ENCODE assay signal across 17 mouse cellular contexts in genomic region chr19:6534118-6534415, GRCm38 (mm10). TPM values are rescaled to one million over a fixed set of nuclear protein-coding genes. Genes with fewer than 3 reads are reported as not detected.
DNase-seq lines count a peak whose midpoint lies in the region; ATAC-seq and TF ChIP-seq lines count a peak whose summit lies in the region.
"Had no signal": no experiment of that assay in that cellular context is flagged by ENCODE, and none has a peak within 500 bp of the region (broad histone marks: within the 10 kb centered on the region; RNA-seq: fewer than 3 reads in every experiment).

No protein-coding gene starts in this region.

- intact Hi-C loops in heart, adult 2 months (cut with DNase I) = no loop called here

- no peak overlapping the region for H3K4me3 ChIP-seq in forebrain, embryonic 12.5 days (replicated peaks)
- H3K4me3 ChIP-seq in forebrain, embryonic 11.5 days (ENCODE audit: low read depth, low read length) = no peak overlapping the region
- H3K4me3 ChIP-seq in neural tube, embryonic 11.5 days (ENCODE audit: low read depth, low read length) = no peak overlapping the region
- no peak overlapping the region for H3K4me3 ChIP-seq in hindbrain, postnatal 0 days (ENCODE audit: low read length)
- H3K4me3 ChIP-seq in stomach, embryonic 16.5 days (replicated peaks; ENCODE audit: low read length) = no peak overlapping the region
- no peak overlapping the region for H3K4me3 ChIP-seq in heart, adult 2 months
- H3K4me3 ChIP-seq: heart, embryonic 13.5 days; limb, embryonic 13.5 days had no signal

- TF ChIP-seq EP300 in heart, adult 2 months (IDR thresholded peaks at IDR 0.05; ENCODE audit: insufficient read depth, low read depth, low read length) = no peak

- no peak overlapping the region for H3K4me2 ChIP-seq in forebrain, embryonic 12.5 days
- no peak overlapping the region for H3K4me2 ChIP-seq in forebrain, embryonic 11.5 days (ENCODE audit: low read depth, low read length, severe bottlenecking)
- no peak overlapping the region for H3K4me2 ChIP-seq in neural tube, embryonic 11.5 days (ENCODE audit: low read depth)
- H3K4me2 ChIP-seq in hindbrain, postnatal 0 days (ENCODE audit: low read depth, low read length) = no peak overlapping the region
- H3K4me2 ChIP-seq in stomach, embryonic 16.5 days (ENCODE audit: low read depth, low read length) = no peak overlapping the region
- H3K4me2 ChIP-seq: heart, embryonic 13.5 days; limb, embryonic 13.5 days had no signal

- H3K27me3 ChIP-seq in forebrain, embryonic 12.5 days = peaks cover 10% of the 10 kb centered on the region
- peaks cover 2% of the 10 kb centered on the region; the same call in 1 of the 2 replicates for H3K27me3 ChIP-seq in forebrain, embryonic 11.5 days (ENCODE audit: control insufficient read depth, insufficient read depth, low read length)
- peaks cover 5% of the 10 kb centered on the region; the same call in 1 of the 2 replicates for H3K27me3 ChIP-seq in neural tube, embryonic 11.5 days (ENCODE audit: control insufficient read depth, insufficient read depth, low read length)
- H3K27me3 ChIP-seq in hindbrain, postnatal 0 days (ENCODE audit: insufficient read depth, low read length) = no peaks in the 10 kb centered on the region
- peaks cover 22% of the 10 kb centered on the region for H3K27me3 ChIP-seq in stomach, embryonic 16.5 days (ENCODE audit: control insufficient read depth, insufficient read depth, low read length)
- peaks cover 3% of the 10 kb centered on the region for H3K27me3 ChIP-seq in heart, adult 2 months (ENCODE audit: control insufficient read depth, insufficient read depth, low read length)

- no peak for TF ChIP-seq POLR2A in heart, adult 2 months (IDR thresholded peaks at IDR 0.05; ENCODE audit: insufficient read depth, low read depth, low read length)

- WGBS in forebrain, embryonic 12.5 days = 40% methylated on average over 5 of the region's 5 CpGs
- 36% methylated on average over 5 of the region's 5 CpGs for WGBS in forebrain, embryonic 11.5 days
- WGBS in neural tube, embryonic 11.5 days = 48% methylated on average over 5 of the region's 5 CpGs
- WGBS in hindbrain, postnatal 0 days = 42% methylated on average over 5 of the region's 5 CpGs
- 55% methylated on average over 5 of the region's 5 CpGs for WGBS in stomach, embryonic 16.5 days
- WGBS in heart, adult 2 months = 76% methylated on average over 5 of the region's 5 CpGs

- no peak overlapping the region for H3K9ac ChIP-seq in forebrain, embryonic 12.5 days
- H3K9ac ChIP-seq in forebrain, embryonic 11.5 days (ENCODE audit: low read length) = no peak overlapping the region; the same call in 1 of the 2 replicates
- no peak overlapping the region for H3K9ac ChIP-seq in neural tube, embryonic 11.5 days (ENCODE audit: low read length)
- H3K9ac ChIP-seq in hindbrain, postnatal 0 days (replicated peaks; ENCODE audit: low read length) = no peak overlapping the region
- H3K9ac ChIP-seq in stomach, embryonic 16.5 days (ENCODE audit: low read length) = no peak overlapping the region; the same call in 1 of the 2 replicates
- H3K9ac ChIP-seq in heart, adult 2 months (ENCODE audit: low read depth, low read length) = no peak overlapping the region
- H3K9ac ChIP-seq: heart, embryonic 13.5 days; limb, embryonic 13.5 days had no signal

- no peak for ATAC-seq in forebrain, embryonic 12.5 days (ENCODE audit: low FRiP score)
- ATAC-seq in forebrain, embryonic 11.5 days (replicated peaks; ENCODE audit: low FRiP score) = no peak
- ATAC-seq in neural tube, embryonic 11.5 days (ENCODE audit: insufficient read depth, low FRiP score, low TSS enrichment) = no peak
- ATAC-seq in hindbrain, postnatal 0 days = no peak
- ATAC-seq in stomach, embryonic 16.5 days (ENCODE audit: insufficient read depth, low FRiP score) = no peak
- ATAC-seq: Patski had no signal

- TF ChIP-seq CTCF in hindbrain, postnatal 0 days (IDR thresholded peaks at IDR 0.05; ENCODE audit: low read depth) = no peak
- no peak for TF ChIP-seq CTCF in heart, adult 2 months (IDR thresholded peaks at IDR 0.05)

- peaks cover 51% of the 10 kb centered on the region for H3K4me1 ChIP-seq in forebrain, embryonic 12.5 days
- peaks cover 31% of the 10 kb centered on the region; the same call in 1 of the 2 replicates for H3K4me1 ChIP-seq in forebrain, embryonic 11.5 days (replicated peaks; ENCODE audit: control insufficient read depth, insufficient read depth, low read length)
- H3K4me1 ChIP-seq in neural tube, embryonic 11.5 days (ENCODE audit: control insufficient read depth, insufficient read depth, low read length) = peaks cover 35% of the 10 kb centered on the region
- peaks cover 36% of the 10 kb centered on the region for H3K4me1 ChIP-seq in hindbrain, postnatal 0 days (ENCODE audit: insufficient read depth, low read length)
- peaks cover 27% of the 10 kb centered on the region for H3K4me1 ChIP-seq in stomach, embryonic 16.5 days (ENCODE audit: control insufficient read depth, insufficient read depth, low read length)
- H3K4me1 ChIP-seq in heart, adult 2 months (ENCODE audit: control insufficient read depth, insufficient read depth, low read length) = 0 out of 2 replicates have a peak, but pooled peaks cover 1% of the 10 kb centered on the region

- H3K36me3 ChIP-seq in forebrain, embryonic 12.5 days (replicated peaks) = no peaks in the 10 kb centered on the region
- H3K36me3 ChIP-seq in forebrain, embryonic 11.5 days (ENCODE audit: control insufficient read depth, insufficient read depth, low read length) = no peaks in the 10 kb centered on the region
- no peaks in the 10 kb centered on the region for H3K36me3 ChIP-seq in neural tube, embryonic 11.5 days (ENCODE audit: control insufficient read depth, insufficient read depth, low read length)
- H3K36me3 ChIP-seq in hindbrain, postnatal 0 days (ENCODE audit: insufficient read depth, low read length) = no peaks in the 10 kb centered on the region
- H3K36me3 ChIP-seq in stomach, embryonic 16.5 days (ENCODE audit: control insufficient read depth, insufficient read depth, low read length) = no peaks in the 10 kb centered on the region
- H3K36me3 ChIP-seq in heart, adult 2 months (ENCODE audit: control insufficient read depth, insufficient read depth, low read length) = no peaks in the 10 kb centered on the region
- H3K36me3 ChIP-seq: heart, embryonic 13.5 days; limb, embryonic 13.5 days had no signal

- H3K9me3 ChIP-seq in forebrain, embryonic 12.5 days = no peaks in the 10 kb centered on the region
- H3K9me3 ChIP-seq in forebrain, embryonic 11.5 days (ENCODE audit: control insufficient read depth, low read length) = no peaks in the 10 kb centered on the region
- H3K9me3 ChIP-seq in neural tube, embryonic 11.5 days (ENCODE audit: control insufficient read depth, low read length) = no peaks in the 10 kb centered on the region
- H3K9me3 ChIP-seq in hindbrain, postnatal 0 days (ENCODE audit: low read length) = no peaks in the 10 kb centered on the region
- H3K9me3 ChIP-seq in stomach, embryonic 16.5 days (replicated peaks; ENCODE audit: control insufficient read depth, low read length) = no peaks in the 10 kb centered on the region
- H3K9me3 ChIP-seq: heart, embryonic 13.5 days; limb, embryonic 13.5 days had no signal

- no peak for DNase-seq in forebrain, embryonic 11.5 days (ENCODE audit: low spot score)
- peak; percentile 34 for DNase-seq in neural tube, embryonic 11.5 days (ENCODE audit: low spot score)
- DNase-seq in neural tube, embryonic 10.5 days (ENCODE audit: extremely low spot score, low spot score) = no peak
- DNase-seq in hindbrain, postnatal 0 days (ENCODE audit: low spot score) = no peak
- DNase-seq in urinary bladder, postnatal 36 days (ENCODE audit: low spot score in 2 of 2) = no peak
- DNase-seq in heart, adult 2 months = no peak
- DNase-seq: heart, postnatal 4 days; spleen, adult 18-20 months; thymus, postnatal 36 days had no signal

- H3K27ac ChIP-seq in forebrain, embryonic 12.5 days = 0 out of 2 replicates have a peak overlapping the region, but pooled peaks have one; percentile 25
- H3K27ac ChIP-seq in forebrain, embryonic 11.5 days (ENCODE audit: low read depth, low read length) = no peak overlapping the region
- H3K27ac ChIP-seq in neural tube, embryonic 11.5 days (ENCODE audit: low read depth, low read length) = 0 out of 2 replicates have a peak overlapping the region, but pooled peaks have one; percentile 6
- H3K27ac ChIP-seq in hindbrain, postnatal 0 days = peak overlapping the region; percentile 78; the same call in 1 of the 2 replicates
- H3K27ac ChIP-seq in stomach, embryonic 16.5 days (ENCODE audit: low read length) = peak overlapping the region; percentile 19
- no peak overlapping the region for H3K27ac ChIP-seq in heart, adult 2 months
- H3K27ac ChIP-seq: heart, embryonic 13.5 days; limb, embryonic 13.5 days had no signal

- no peaks in the 10 kb centered on the region for H3K79me2 ChIP-seq in heart, adult 2 months (replicated peaks; ENCODE audit: control insufficient read depth, insufficient read depth, low read length)

RNA-seq across cellular contexts. Expression of gene Slc22a12, which starts 8.8 kb away (rescaled TPM):
- polyA plus RNA-seq in forebrain, embryonic 12.5 days (2016; fragmentation: Nextera tagmentation; extraction: Ambion mirVana) = not detected in 2 replicates
- not detected in 2 replicates for polyA plus RNA-seq in forebrain, embryonic 11.5 days (2014; fragmentation: Nextera tagmentation; extraction: Ambion mirVana)
- polyA plus RNA-seq in neural tube, embryonic 11.5 days (2014; fragmentation: Nextera tagmentation; extraction: Ambion mirVana) = not detected in 2 replicates
- total RNA-seq in hindbrain, postnatal 0 days (2014; rRNA removed) = 0.21 and 1.2 TPM in 2 replicates
- polyA plus RNA-seq in hindbrain, postnatal 0 days (2015; fragmentation: Nextera tagmentation; extraction: Ambion mirVana) = 0.28 and 0.35 TPM in 2 replicates
- polyA plus RNA-seq in stomach, embryonic 16.5 days (2015; fragmentation: Nextera tagmentation; extraction: Ambion mirVana) = not detected in 2 replicates
- not detected for total RNA-seq in heart, adult 2 months (2021)
- not detected in 2 replicates for polyA plus RNA-seq in heart, adult 2 months (2012; rRNA removed)
- total RNA-seq: gastrocnemius, postnatal 4 days; heart, postnatal 4 days; neutrophil, adult 5-6 weeks had no signal
- polyA plus RNA-seq: heart, embryonic 13.5 days; limb, embryonic 13.5 days; liver, embryonic 16.5 days; Patski had no signal

Comparison
In these comparisons a context has a peak if more than half of its experiments do, and no peak if none do; other contexts are left out.
1. H3K27ac ChIP-seq: peak in forebrain, embryonic 12.5 days (single experiment), neural tube, embryonic 11.5 days (single experiment), hindbrain, postnatal 0 days (single experiment) and stomach, embryonic 16.5 days (single experiment); none in forebrain, embryonic 11.5 days (single experiment) and heart, adult 2 months (single experiment).